Mouse (Mus musculus) spleen, adult 2 months (tissue): ENCODE measurements around the gene Dcpp3. TPM values are rescaled to one million over a fixed set of nuclear protein-coding genes. Genes with fewer than 3 reads are reported as not detected.

Experiments
- DNase-seq, 2 experiments: peaks; one replicate each; pipeline versions ENCODE4 v3.0.0 to v3.0.0-alpha.2; 2012 to 2021; ENCODE audit warnings: low spot score in 2 of 2, low read depth in 1 of 2
- H3K27ac ChIP-seq: fragments of 200-500 bp; 2 replicates; pipeline ENCODE4 v1.5.1; 2012; ENCODE audit warnings: low read length, inconsistent platforms; ENCODE audit not compliant: insufficient read depth
- H3K27me3 ChIP-seq: fragments of 200-500 bp; 2 replicates; pipeline ENCODE4 v1.6.1; 2012; ENCODE audit warnings: mild to moderate bottlenecking, moderate library complexity, low read length, inconsistent platforms; ENCODE audit not compliant: control insufficient read depth, insufficient read depth
- H3K36me3 ChIP-seq: fragments of 200-500 bp; 2 replicates; pipeline ENCODE4 v1.6.1; 2012; ENCODE audit warnings: mild to moderate bottlenecking, low read length, inconsistent platforms; ENCODE audit not compliant: control insufficient read depth, insufficient read depth
- H3K4me1 ChIP-seq: fragments of 200-500 bp; 2 replicates; pipeline ENCODE4 v1.6.1; 2011; ENCODE audit warnings: inconsistent platforms; ENCODE audit not compliant: control insufficient read depth, insufficient read depth, insufficient read length
- H3K4me3 ChIP-seq: fragments of 200-500 bp; 2 replicates; pipeline ENCODE4 v1.5.1; 2011; ENCODE audit warnings: mild to moderate bottlenecking, inconsistent platforms; ENCODE audit not compliant: insufficient read depth, insufficient read length; ENCODE audit errors: extremely low read depth
- CTCF ChIP-seq: fragments of 200-500 bp; IDR thresholded peaks from 2 replicates; pipeline ENCODE4 v1.5.1; 2011; ENCODE audit warnings: mild to moderate bottlenecking, inconsistent platforms; ENCODE audit not compliant: insufficient read depth, insufficient read length, insufficient replicate concordance; ENCODE audit errors: extremely low read depth
- POLR2A ChIP-seq: fragments of 200-500 bp; IDR thresholded peaks from 2 replicates; pipeline ENCODE4 v1.6.1; 2011; ENCODE audit warnings: low read depth, low read length, inconsistent platforms
- WGBS: fragments of 180-500 bp; shearing (Covaris S2); methylation state at CpG from one replicate; pipeline ENCODE4 v1.1.7; 2018; 5-methylcytosine and 5-hydroxymethylcytosine counted together
- polyA plus RNA-seq: library from polyadenylated mRNA; depleted of rRNA; stranded (reverse); fragments of >200 nt; gene quantifications from 2 replicates; pipeline ENCODE4 v1.2.3, GENCODE M21; 2012; rRNA removed

The Dcpp3 gene
- polyA plus RNA-seq, 1 experiment, result not detected

DNA sequence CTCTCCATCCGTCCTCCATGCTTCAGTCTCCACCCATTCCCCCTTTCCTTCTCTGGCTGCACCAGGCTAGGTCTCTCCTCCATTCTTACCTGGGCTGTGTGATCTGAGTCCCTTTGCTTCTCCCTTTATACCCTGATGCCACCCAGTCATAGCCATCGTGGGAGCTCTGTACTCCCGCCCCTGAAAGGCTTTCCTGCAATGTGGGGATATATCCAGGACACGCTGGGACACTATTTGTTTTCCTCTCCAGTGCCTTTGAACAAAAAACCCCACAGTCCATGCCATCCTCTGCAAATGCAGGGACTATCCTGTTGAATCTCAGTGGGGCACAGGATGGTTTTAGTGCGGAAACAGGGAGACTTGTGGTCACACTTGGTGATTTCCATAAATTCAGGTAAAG lies 37.9 kb downstream of the Dcpp3 start, which contains the start of gene Sbpl:
Gene Sbpl (minus strand): TSS at position 101 of the 400 bp plus-strand sequence.
- H3K27me3 ChIP-seq, result no peaks in the 10 kb centered on the region
- no peaks in the 10 kb centered on the region for H3K36me3 ChIP-seq
- no peak within 1 kb of the TSS for H3K4me3 ChIP-seq
- no peaks in the 10 kb centered on the region for H3K4me1 ChIP-seq
- DNase-seq, result no peak
- H3K27ac ChIP-seq, result no peak within 1 kb of the TSS
- TF ChIP-seq POLR2A (no peak), CTCF (no peak)
- WGBS, result 80% methylated on average over 5 of the region's 5 CpGs

DNA sequence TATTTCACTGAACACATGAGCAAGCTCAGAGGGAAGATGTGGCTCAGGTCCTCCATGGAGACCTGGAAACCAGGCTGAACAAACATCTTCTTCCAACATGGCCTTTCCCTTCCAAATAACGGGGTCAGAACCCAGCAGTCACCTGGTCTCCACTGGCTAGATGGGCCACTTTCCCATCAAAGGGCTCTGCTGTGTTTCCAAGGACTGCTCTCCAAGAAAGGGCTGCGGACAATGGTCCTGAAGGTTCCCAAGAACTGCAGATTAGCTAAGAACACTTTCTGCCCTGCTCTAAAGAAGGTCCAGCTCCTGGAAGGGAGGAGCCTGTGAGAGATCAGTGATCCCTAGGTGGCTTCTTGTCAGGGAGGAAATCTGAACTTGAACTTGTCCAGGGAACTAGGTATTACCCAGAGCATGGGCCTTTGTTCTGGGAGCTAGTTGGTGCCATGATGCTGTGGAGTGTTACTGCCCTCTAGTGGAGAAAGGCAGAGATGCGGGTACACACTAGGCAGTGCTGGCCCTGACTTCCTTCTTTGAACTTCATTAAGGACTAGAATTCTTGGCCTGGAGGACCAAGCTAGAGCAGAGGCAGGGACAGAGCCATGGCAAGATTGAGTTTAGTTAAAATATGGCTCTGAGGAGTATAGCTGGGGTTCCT lies 43.0 kb downstream of the Dcpp3 start:
- no peaks in the 10 kb centered on the region for H3K36me3 ChIP-seq
- H3K4me3 ChIP-seq, result no peak overlapping the region
- 41% methylated on average over 3 of the region's 3 CpGs for WGBS
- TF ChIP-seq CTCF (peak; percentile 90; the same call in 1 of the 2 replicates), POLR2A (no peak)
- no peaks in the 10 kb centered on the region for H3K4me1 ChIP-seq
- DNase-seq, result peak in 1 of 2 experiments; percentile 65
- H3K27me3 ChIP-seq, result no peaks in the 10 kb centered on the region
- H3K27ac ChIP-seq, result no peak overlapping the region

DNA sequence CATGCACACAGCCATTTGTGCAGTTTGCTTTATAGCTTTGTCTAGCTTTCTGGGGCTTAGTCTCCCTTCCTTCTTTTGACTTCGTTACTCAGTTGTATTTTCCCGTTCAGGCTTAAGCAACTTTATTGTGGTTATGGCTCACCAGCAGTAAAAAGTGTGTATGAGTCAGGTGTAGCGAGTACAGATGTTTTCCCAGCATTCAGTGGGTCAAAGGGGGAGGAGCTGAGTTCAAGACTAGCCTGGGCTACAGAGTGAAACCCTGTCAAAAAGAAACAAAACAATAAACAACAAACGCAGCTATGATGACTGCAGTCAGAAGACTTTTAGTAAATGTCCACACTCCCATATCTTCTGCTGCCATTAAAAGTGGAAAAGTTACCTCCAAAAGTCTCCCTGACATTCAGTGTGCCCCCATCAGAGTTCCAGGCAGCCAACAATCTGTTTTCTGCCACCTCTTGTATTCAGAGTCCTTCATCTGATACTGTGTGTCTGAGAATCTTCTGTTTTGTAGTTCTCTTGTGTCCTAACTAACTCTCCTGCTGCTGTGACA lies 44.4 kb downstream of the Dcpp3 start:
- no peak for DNase-seq
- H3K36me3 ChIP-seq, result no peaks in the 10 kb centered on the region
- no peaks in the 10 kb centered on the region for H3K27me3 ChIP-seq
- peaks cover 6% of the 10 kb centered on the region; the same call in 1 of the 2 replicates for H3K4me1 ChIP-seq
- no peak overlapping the region for H3K27ac ChIP-seq
- no peak for TF ChIP-seq POLR2A
- TF ChIP-seq CTCF, result no peak
- 41% methylated on average over 4 of the region's 4 CpGs for WGBS
- no peak overlapping the region for H3K4me3 ChIP-seq

DNA sequence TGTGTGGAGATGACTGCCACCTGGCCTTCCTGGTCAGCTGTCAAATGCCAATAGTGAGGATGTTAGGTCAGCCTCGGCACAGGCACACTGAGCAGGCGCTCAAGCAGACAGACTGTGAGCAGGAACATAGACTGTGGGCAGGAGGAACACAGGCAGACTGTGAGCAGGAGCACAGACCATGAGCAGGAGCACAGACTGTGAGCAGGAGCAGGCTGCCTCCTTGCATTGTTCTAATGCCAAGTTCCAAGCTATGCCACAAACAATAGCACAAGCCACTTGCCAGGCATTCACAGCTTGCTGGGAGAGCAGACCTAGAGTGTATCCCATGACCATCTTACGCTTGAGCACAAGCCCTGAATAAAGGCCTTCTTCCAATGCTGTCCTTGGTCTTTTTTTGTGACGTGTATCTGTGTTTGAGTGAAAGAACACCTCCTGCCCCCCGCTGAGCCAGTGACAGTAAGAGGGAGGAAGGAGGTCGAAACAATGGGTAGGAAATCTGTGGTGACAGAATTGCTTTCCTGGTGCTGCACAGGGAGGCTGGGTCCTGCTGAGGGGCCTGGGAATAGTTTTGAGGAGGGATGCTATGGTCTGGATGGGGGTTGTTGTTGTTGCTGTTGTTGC lies 48.7 kb downstream of the Dcpp3 start:
- TF ChIP-seq CTCF, result no peak
- no peak for TF ChIP-seq POLR2A
- Histone ChIP-seq H3K27me3 (no peaks in the 10 kb centered on the region), H3K36me3 (no peaks in the 10 kb centered on the region), H3K4me1 (peaks cover 9% of the 10 kb centered on the region; the same call in 1 of the 2 replicates), H3K27ac (0 out of 2 replicates have a peak overlapping the region, but pooled peaks have one; percentile 12), H3K4me3 (no peak overlapping the region)
- no peak for DNase-seq
- WGBS, result 59% methylated on average over 6 of the region's 6 CpGs

DNA sequence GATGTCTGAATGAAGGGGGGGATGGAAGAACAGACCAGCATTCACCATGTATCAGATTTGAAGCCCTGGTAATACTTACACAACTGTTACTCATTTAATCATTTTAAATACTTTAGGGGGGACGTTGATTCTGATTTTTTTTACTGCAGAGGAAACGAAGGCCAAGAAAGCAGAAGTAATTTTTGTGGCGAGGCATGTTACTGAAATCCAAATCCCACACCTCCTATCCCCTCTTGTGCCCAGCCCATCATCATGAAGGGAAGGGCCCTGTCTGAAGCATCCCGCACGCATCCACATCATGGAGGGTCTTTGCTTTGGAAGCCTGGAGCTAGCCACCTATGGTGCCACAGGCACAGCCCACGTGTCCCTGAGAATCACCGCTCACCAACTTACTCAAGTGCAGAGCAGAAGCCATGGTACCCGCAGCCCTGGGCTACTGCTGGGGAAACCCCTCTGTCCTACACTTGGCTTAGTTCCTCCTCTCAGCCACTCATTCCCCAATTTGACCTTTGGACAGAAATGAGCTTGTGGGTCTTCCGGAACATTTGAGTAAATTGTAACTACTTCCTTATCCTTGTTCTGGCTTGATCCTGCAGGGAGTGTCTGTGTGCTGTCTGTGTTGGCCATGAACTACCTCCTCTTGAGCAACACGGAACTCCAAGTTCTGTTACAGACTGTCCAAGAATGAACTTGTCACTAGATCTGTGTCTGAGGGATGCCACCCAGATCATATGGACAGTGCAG lies 49.6 kb downstream of the Dcpp3 start:
- Histone ChIP-seq H3K36me3 (no peaks in the 10 kb centered on the region), H3K27ac (peak overlapping the region; percentile 69), H3K27me3 (no peaks in the 10 kb centered on the region), H3K4me1 (peaks cover 9% of the 10 kb centered on the region; the same call in 1 of the 2 replicates), H3K4me3 (no peak overlapping the region)
- no peak for DNase-seq
- WGBS, result 20% methylated on average over 10 of the region's 10 CpGs
- TF ChIP-seq POLR2A (no peak), CTCF (no peak)

DNA sequence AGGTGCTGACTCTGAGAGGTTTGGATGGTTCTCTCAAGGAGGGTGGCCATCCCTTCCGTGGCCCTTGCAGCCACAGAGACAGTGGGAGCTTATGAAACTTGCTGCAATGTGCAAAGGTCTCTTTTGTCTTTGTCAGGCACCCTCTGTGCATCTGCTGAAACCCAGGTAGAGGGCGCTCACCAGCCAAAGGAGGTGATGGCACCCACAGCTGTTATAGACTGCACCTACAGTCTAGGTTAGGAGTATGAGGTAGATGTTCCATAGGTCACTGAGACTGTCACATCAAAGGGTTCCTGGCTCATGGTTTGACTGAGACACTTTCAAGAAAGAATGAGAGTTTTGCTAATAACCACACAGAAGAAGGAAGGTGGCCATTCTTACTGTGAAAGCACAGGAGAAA lies 51.5 kb downstream of the Dcpp3 start:
- no peak for TF ChIP-seq POLR2A
- TF ChIP-seq CTCF, result peak; percentile 6; the same call in 1 of the 2 replicates
- DNase-seq, result no peak

More for the DNA sequence above, 51.5 kb downstream of the Dcpp3 start:
- WGBS, result 59% methylated on average over 2 of the region's 2 CpGs
- Histone ChIP-seq H3K4me1 (peaks cover 9% of the 10 kb centered on the region; the same call in 1 of the 2 replicates), H3K27ac (no peak overlapping the region), H3K27me3 (no peaks in the 10 kb centered on the region), H3K36me3 (no peaks in the 10 kb centered on the region), H3K4me3 (no peak overlapping the region)

Other genes with a start within 250 kb of the Dcpp3 start
- gene Hcfc1r1, start 243.9 kb upstream of the Dcpp3 start, polyA plus RNA-seq, result 75.0 and 90.8 TPM in 2 replicates
- gene Thoc6, start 243.6 kb upstream of the Dcpp3 start, polyA plus RNA-seq, result 24.8 and 31.1 TPM in 2 replicates
- gene Tnfrsf12a, start 240.0 kb upstream of the Dcpp3 start, polyA plus RNA-seq, result 3.8 and 4.9 TPM in 2 replicates
- gene Cldn6, start 238.2 kb upstream of the Dcpp3 start, polyA plus RNA-seq, result 0.18 and 0.32 TPM in 2 replicates
- gene Cldn9, start 233.4 kb upstream of the Dcpp3 start, polyA plus RNA-seq, result 0.15 and 0.19 TPM in 2 replicates
- gene 1520401A03Rik, start 194.7 kb upstream of the Dcpp3 start, polyA plus RNA-seq, result not detected in 2 replicates
- 48.3 and 74.8 TPM in 2 replicates for gene Pkmyt1, start 191.1 kb upstream of the Dcpp3 start, polyA plus RNA-seq
- gene Paqr4, start 176.6 kb upstream of the Dcpp3 start, polyA plus RNA-seq, result 13.8 and 22.0 TPM in 2 replicates
- gene Kremen2, start 171.6 kb upstream of the Dcpp3 start, polyA plus RNA-seq, result 0.65 and 0.92 TPM in 2 replicates
- 17.4 and 21.2 TPM in 2 replicates for gene Flywch1, start 145.9 kb upstream of the Dcpp3 start, polyA plus RNA-seq
- gene Flywch2, start 131.4 kb upstream of the Dcpp3 start, polyA plus RNA-seq, result 1.4 and 1.5 TPM in 2 replicates
- gene Srrm2, start 126.9 kb upstream of the Dcpp3 start, polyA plus RNA-seq, result 601 and 671 TPM in 2 replicates
- 237 and 329 TPM in 2 replicates for gene Elob, start 88.3 kb upstream of the Dcpp3 start, polyA plus RNA-seq
- gene Prss33, start 81.4 kb upstream of the Dcpp3 start, polyA plus RNA-seq, result 0.08 and 0.09 TPM in 2 replicates
- gene Prss32, start 73.6 kb upstream of the Dcpp3 start, polyA plus RNA-seq, result 0.14 TPM in 1 of 2 replicates, not detected in the other
- gene Prss41, start 73.3 kb upstream of the Dcpp3 start, polyA plus RNA-seq, result 0.18 and 0.32 TPM in 2 replicates
- not detected in 2 replicates for gene Prss21, start 49.4 kb upstream of the Dcpp3 start, polyA plus RNA-seq
- not detected in 2 replicates for gene Dcpp1, start 36.6 kb upstream of the Dcpp3 start, polyA plus RNA-seq
- not detected in 2 replicates for gene Dcpp2, start 36.6 kb upstream of the Dcpp3 start, polyA plus RNA-seq
- not detected in 2 replicates for gene Sbp, start 24.2 kb downstream of the Dcpp3 start, polyA plus RNA-seq
- not detected in 2 replicates for gene Sbpl, start 37.8 kb downstream of the Dcpp3 start, polyA plus RNA-seq
- 10.8 and 13.6 TPM in 2 replicates for gene Prss30, start 63.1 kb downstream of the Dcpp3 start, polyA plus RNA-seq
- gene Prss22, start 80.6 kb downstream of the Dcpp3 start, polyA plus RNA-seq, result 0.06 TPM in 1 of 2 replicates, not detected in the other
- gene Prss27, start 120.7 kb downstream of the Dcpp3 start, polyA plus RNA-seq, result 0.07 TPM in 1 of 2 replicates, not detected in the other
- gene Kctd5, start 156.0 kb downstream of the Dcpp3 start, polyA plus RNA-seq, result 14.7 and 24.3 TPM in 2 replicates
- 12.4 and 16.0 TPM in 2 replicates for gene Pdpk1, start 233.5 kb downstream of the Dcpp3 start, polyA plus RNA-seq
- 41.5 and 44.8 TPM in 2 replicates for gene Amdhd2, start 246.3 kb downstream of the Dcpp3 start, polyA plus RNA-seq